Mouse (Mus musculus) forebrain, embryonic 16.5 days (tissue): ENCODE measurements around the gene Lhx4. TPM values are rescaled to one million over a fixed set of nuclear protein-coding genes. Genes with fewer than 3 reads are reported as not detected.
A peak's percentile ranks its signal among the peaks of the same experiment; 100 is the strongest.

Source experiments
- ATAC-seq: fragments of 200-750 bp; cut with Nextera tagmentation; 2 replicates; pipeline ENCODE4 v1.8.0; 2017; ENCODE audit warnings: mild to moderate bottlenecking, moderate library complexity
- H3K27ac ChIP-seq: fragments of 300-500 bp; sonication (generic); 2 replicates; pipeline ENCODE4 v1.5.1; 2014; ENCODE audit warnings: low read length, control low read depth
- H3K27me3 ChIP-seq: fragments of 300-500 bp; sonication (generic); replicated peaks from 2 replicates; pipeline ENCODE4 v1.6.1; 2014; ENCODE audit warnings: low read length; ENCODE audit not compliant: control insufficient read depth, insufficient read depth
- H3K36me3 ChIP-seq: fragments of 300-500 bp; sonication (generic); 2 replicates; pipeline ENCODE4 v1.6.1; 2014; ENCODE audit not compliant: control insufficient read depth, insufficient read depth
- H3K4me1 ChIP-seq: fragments of 300-500 bp; sonication (generic); replicated peaks from 2 replicates; pipeline ENCODE4 v1.6.1; 2014; ENCODE audit warnings: low read length; ENCODE audit not compliant: control insufficient read depth, insufficient read depth
- H3K4me2 ChIP-seq: fragments of 300-500 bp; sonication (generic); 2 replicates; pipeline ENCODE4 v1.6.1; 2014; ENCODE audit warnings: mild to moderate bottlenecking, low read length, control low read depth
- H3K4me3 ChIP-seq: fragments of 300-500 bp; sonication (generic); replicated peaks from 2 replicates; pipeline ENCODE4 v1.5.1; 2014; ENCODE audit warnings: mild to moderate bottlenecking, low read length, control low read depth
- H3K9ac ChIP-seq: fragments of 300-500 bp; sonication (generic); replicated peaks from 2 replicates; pipeline ENCODE4 v1.6.1; 2014; ENCODE audit warnings: low read depth, low read length, control low read depth
- H3K9me3 ChIP-seq: fragments of 300-500 bp; sonication (generic); 2 replicates; pipeline ENCODE4 v1.6.1; 2016; ENCODE audit warnings: low read length; ENCODE audit not compliant: control insufficient read depth
- WGBS: fragments of 180-500 bp; shearing (Covaris S2); extraction: QIAGEN DNeasy Blood & Tissue Kit; methylation state at CpG from one replicate; pipeline ENCODE4 v1.1.7; 2014; 5-methylcytosine and 5-hydroxymethylcytosine counted together
- polyA plus RNA-seq: library from polyadenylated mRNA; unstranded; fragments of >200 nt; fragmentation: Nextera tagmentation; extraction: Ambion mirVana; gene quantifications from 2 replicates; pipeline ENCODE4 v1.2.1, GENCODE M21; 2015

The Lhx4 gene
- polyA plus RNA-seq, 1 experiment from 2014 or later: not detected

- H3K36me3 ChIP-seq: no peaks in the 10 kb centered on the region
- H3K9me3 ChIP-seq: no peaks in the 10 kb centered on the region
- H3K4me3 ChIP-seq: no peak overlapping the region
- 0 out of 2 replicates have a peak, but pooled peaks cover 3% of the 10 kb centered on the region for H3K4me1 ChIP-seq
- 80% methylated on average over 3 of the region's 3 CpGs for WGBS
- no peak overlapping the region for H3K27ac ChIP-seq
- H3K4me2 ChIP-seq: no peak overlapping the region
- ATAC-seq: no peak
- H3K27me3 ChIP-seq: peaks cover 6% of the 10 kb centered on the region
- no peak overlapping the region for H3K9ac ChIP-seq
Observed at GRCm38 (mm10) chr1:155718851-155719250, 32.6 kb downstream of the Lhx4 start.

DNA sequence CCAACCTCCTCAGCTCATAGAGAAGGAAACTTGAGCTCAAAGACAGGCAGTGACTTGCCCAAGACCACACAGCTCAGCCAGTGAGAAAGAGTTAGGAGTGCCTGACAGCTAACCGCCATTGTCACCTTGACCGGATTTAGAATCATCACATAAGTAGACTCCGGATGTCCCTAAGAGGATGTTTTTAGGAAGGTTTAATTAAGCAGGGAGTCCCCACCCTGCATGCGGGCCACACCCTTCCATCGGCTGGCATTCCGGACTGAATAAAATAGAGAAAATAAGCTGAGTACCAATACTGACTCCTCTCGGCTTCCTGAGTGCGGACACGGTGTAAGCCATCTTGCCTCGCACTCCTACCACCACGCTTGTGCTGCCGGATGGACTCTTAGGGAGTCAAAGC lies 34.2 kb downstream of the Lhx4 start:
- Histone ChIP-seq H3K27me3 (no peaks in the 10 kb centered on the region; the same call in 1 of the 2 replicates), H3K36me3 (no peaks in the 10 kb centered on the region), H3K9me3 (no peaks in the 10 kb centered on the region), H3K4me3 (no peak overlapping the region), H3K4me1 (peaks cover 3% of the 10 kb centered on the region; the same call in 1 of the 2 replicates), H3K27ac (no peak overlapping the region), H3K9ac (no peak overlapping the region), H3K4me2 (no peak overlapping the region)
- no peak for ATAC-seq
- WGBS: 93% methylated on average over 12 of the region's 12 CpGs

DNA sequence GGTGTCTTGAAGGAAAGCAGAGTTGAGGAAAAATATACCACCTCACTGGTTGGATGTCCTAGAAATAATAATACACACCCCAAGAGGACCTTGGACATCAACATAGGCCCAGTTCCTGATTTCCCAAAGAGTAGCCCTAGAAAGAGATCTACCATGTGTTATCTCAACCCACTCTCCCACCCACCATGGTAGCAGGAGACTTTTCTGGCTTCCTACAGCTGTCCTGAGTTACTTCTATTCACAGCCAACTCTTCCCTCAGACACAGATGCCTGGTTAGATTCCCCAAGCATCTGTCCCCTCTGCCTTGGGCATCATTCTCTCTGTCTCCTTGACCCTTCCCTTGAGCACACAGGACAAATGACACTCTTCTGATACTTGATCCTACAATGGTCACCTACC lies 36.1 kb downstream of the Lhx4 start:
- Histone ChIP-seq H3K36me3 (no peaks in the 10 kb centered on the region), H3K4me1 (no peaks in the 10 kb centered on the region; the same call in 1 of the 2 replicates), H3K27me3 (no peaks in the 10 kb centered on the region), H3K4me3 (no peak overlapping the region), H3K9me3 (no peaks in the 10 kb centered on the region), H3K4me2 (no peak overlapping the region), H3K9ac (no peak overlapping the region), H3K27ac (no peak overlapping the region)
- ATAC-seq: no peak

- no peak overlapping the region for H3K4me3 ChIP-seq
- H3K9me3 ChIP-seq: no peaks in the 10 kb centered on the region
- 67% methylated on average over 2 of the region's 2 CpGs for WGBS
- H3K36me3 ChIP-seq: no peaks in the 10 kb centered on the region
- no peaks in the 10 kb centered on the region for H3K27me3 ChIP-seq
- no peak overlapping the region for H3K9ac ChIP-seq
- no peaks in the 10 kb centered on the region; the same call in 1 of the 2 replicates for H3K4me1 ChIP-seq
- ATAC-seq: peak; percentile 26; the same call in 1 of the 2 replicates
- H3K4me2 ChIP-seq: no peak overlapping the region
- no peak overlapping the region for H3K27ac ChIP-seq
Observed at GRCm38 (mm10) chr1:155713306-155713705, 38.2 kb downstream of the Lhx4 start.

DNA sequence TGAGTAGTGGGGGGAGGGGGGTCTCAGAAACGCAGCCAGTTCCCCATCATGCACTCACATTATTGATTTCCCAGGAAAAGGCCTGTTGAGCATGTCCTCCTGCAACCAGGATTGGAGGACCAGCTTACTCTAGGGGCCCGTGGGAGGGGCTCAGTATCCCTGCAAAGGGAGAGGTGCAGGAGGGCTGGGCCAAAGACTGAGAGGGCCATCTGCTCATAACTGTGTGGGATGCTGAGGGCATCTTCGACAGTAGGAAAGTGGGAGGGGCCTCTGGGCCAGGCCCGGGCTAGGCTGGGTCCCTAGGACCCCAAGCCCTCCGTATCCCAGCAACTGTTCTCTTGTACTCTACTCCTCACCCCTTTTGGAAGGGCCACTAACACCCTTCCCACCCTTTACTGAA lies 47.3 kb downstream of the Lhx4 start:
- ATAC-seq: peak; percentile 49; the same call in 1 of the 2 replicates
- Histone ChIP-seq H3K27ac (no peak overlapping the region), H3K9ac (no peak overlapping the region), H3K4me1 (peaks cover 3% of the 10 kb centered on the region; the same call in 1 of the 2 replicates), H3K4me2 (no peak overlapping the region), H3K36me3 (no peaks in the 10 kb centered on the region), H3K4me3 (no peak overlapping the region), H3K27me3 (no peaks in the 10 kb centered on the region), H3K9me3 (no peaks in the 10 kb centered on the region)
- WGBS: 55% methylated on average over 5 of the region's 5 CpGs

- 87% methylated on average over 5 of the region's 5 CpGs for WGBS
- Histone ChIP-seq H3K27me3 (no peaks in the 10 kb centered on the region), H3K4me3 (no peak overlapping the region), H3K9ac (no peak overlapping the region), H3K27ac (no peak overlapping the region), H3K4me1 (peaks cover 12% of the 10 kb centered on the region), H3K4me2 (no peak overlapping the region), H3K9me3 (no peaks in the 10 kb centered on the region), H3K36me3 (no peaks in the 10 kb centered on the region)
- ATAC-seq: no peak
Observed at GRCm38 (mm10) chr1:155703191-155703680, 48.2 kb downstream of the Lhx4 start.

- H3K4me1 ChIP-seq: peaks cover 14% of the 10 kb centered on the region
- no peak for ATAC-seq
- no peak overlapping the region for H3K9ac ChIP-seq
- H3K4me2 ChIP-seq: no peak overlapping the region
- no peak overlapping the region for H3K27ac ChIP-seq
- no peaks in the 10 kb centered on the region for H3K36me3 ChIP-seq
- H3K27me3 ChIP-seq: no peaks in the 10 kb centered on the region
- no peak overlapping the region for H3K4me3 ChIP-seq
- H3K9me3 ChIP-seq: no peaks in the 10 kb centered on the region
Observed at GRCm38 (mm10) chr1:155700886-155701285, 50.6 kb downstream of the Lhx4 start.

GRCm38 (mm10) chr1:155698373-155699159 lies 52.9 kb downstream of the Lhx4 start:
- WGBS: 28% methylated on average over 17 of the region's 17 CpGs
- H3K36me3 ChIP-seq: no peaks in the 10 kb centered on the region
- peaks cover 14% of the 10 kb centered on the region for H3K4me1 ChIP-seq
- no peak overlapping the region for H3K27ac ChIP-seq
- H3K4me3 ChIP-seq: no peak overlapping the region
- peak overlapping the region; percentile 30 for H3K4me2 ChIP-seq
- peak; percentile 75 for ATAC-seq
- H3K9me3 ChIP-seq: no peaks in the 10 kb centered on the region
- 0 out of 2 replicates have a peak overlapping the region, but pooled peaks have one; percentile 2 for H3K9ac ChIP-seq
- H3K27me3 ChIP-seq: no peaks in the 10 kb centered on the region

DNA sequence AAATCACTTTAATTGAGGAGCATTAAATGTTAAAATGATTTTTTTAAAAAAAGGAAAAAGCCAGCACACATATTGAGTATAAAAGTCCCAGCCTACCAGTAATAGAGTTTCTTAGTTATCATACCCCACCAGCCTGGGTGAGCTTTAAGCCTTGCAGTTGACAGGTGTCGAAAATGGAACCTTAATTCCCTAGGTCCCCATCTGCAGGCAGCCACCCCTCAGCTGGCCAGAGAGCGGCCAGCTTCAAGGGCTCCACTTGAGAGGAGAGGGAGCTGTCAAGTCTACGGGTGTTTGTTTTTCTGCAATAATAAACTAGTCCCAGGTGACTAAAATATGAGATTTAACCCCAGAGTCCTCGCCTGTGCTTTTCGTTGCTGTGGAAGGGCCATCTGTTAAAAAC lies 58.0 kb downstream of the Lhx4 start:
- no peak overlapping the region for H3K9ac ChIP-seq
- no peak for ATAC-seq
- no peaks in the 10 kb centered on the region for H3K36me3 ChIP-seq
- 39% methylated on average over 5 of the region's 5 CpGs for WGBS
- H3K9me3 ChIP-seq: no peaks in the 10 kb centered on the region
- H3K27me3 ChIP-seq: no peaks in the 10 kb centered on the region
- H3K4me1 ChIP-seq: peaks cover 15% of the 10 kb centered on the region
- no peak overlapping the region for H3K4me3 ChIP-seq
- no peak overlapping the region for H3K27ac ChIP-seq
- H3K4me2 ChIP-seq: no peak overlapping the region
